Mouse (Mus musculus) ZHBTc4 (cell line): ENCODE data around the gene Zfp13.
"Not testable (repeated sequence)": the region's sequence is repeated elsewhere in the genome, so short reads cannot be mapped to it uniquely, and the experiment has no call there.

Experiments
- DNase-seq: peaks from one replicate; pipeline ENCODE4 v3.0.0-alpha.2; 2011; ENCODE audit warnings: low read depth, low spot score

Zfp13 gene

DNA sequence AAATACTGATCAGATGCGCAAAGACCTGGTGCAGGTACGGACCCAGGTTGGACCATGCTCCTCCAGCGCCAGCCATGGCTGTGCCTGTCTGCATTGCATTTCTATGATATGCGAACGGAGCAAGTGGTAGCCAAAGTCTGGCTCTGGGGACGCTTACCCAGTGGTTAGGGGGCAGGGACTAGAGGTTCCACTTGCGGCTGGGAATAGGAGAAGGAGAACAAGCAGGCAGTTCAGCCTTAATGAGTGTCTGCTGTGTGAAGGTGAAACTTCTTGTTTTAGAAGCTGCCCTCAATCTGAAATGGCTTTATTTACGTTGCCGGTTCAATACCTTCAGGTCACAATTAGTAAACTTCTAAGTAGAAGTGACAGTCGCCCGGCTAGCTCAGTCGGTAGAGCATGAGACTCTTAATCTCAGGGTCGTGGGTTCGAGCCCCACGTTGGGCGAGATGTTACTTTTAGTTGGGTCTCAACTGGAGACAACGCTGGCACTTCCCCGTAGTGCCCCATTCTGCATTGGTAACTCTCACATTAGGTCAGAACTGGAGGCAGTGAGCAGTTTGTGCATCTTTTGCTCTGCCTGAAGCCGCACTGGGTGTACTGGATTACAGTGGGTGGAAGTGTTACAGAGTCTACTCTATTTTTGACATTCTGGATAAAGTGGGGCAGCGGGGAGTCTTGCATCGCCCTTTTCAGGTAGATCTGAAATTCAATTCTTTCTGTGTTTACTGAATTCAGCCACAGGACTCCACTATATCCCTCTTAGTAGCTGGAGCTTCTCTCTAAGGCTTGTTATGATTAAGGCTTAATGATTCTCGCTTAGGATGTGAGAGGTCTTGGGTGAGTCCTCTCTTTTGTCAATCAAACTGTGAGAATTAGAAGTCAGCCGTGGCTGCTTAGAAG lies 65.4 kb downstream of the Zfp13 start:
- peak; percentile 51 for DNase-seq

DNA sequence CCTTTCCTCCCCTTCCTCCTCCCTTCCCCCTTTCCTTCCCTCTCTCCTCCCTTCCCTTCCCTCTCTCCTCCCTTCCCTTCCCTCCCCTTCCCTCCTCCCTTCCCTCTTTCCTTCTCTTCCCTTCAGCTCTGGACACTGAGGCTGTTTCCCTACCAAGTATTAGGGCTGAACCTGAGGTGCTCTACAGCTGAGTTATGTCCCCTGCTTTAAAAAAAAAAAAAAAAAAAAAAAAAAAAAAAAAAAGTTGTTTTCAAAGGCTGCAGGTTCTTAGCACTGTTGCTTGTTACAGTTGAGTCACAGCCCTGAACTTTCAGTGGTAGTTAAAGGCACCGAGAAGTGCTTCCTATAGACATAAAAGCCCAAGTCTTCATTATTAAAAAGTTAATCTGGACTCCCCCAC lies 67.9 kb downstream of the Zfp13 start:
- not testable (repeated sequence) for DNase-seq
